Mouse (Mus musculus): ENCODE results near the gene Rab20. TPM values are rescaled to one million over a fixed set of nuclear protein-coding genes. Genes with fewer than 3 reads are reported as not detected.
"Not testable (repeated sequence)": the region's sequence is repeated elsewhere in the genome, so short reads cannot be mapped to it uniquely, and the experiment has no call there.

Rab20 gene
- total RNA-seq, 2 experiments from 2014 or later = 1.3 to 2.5 TPM

DNA sequence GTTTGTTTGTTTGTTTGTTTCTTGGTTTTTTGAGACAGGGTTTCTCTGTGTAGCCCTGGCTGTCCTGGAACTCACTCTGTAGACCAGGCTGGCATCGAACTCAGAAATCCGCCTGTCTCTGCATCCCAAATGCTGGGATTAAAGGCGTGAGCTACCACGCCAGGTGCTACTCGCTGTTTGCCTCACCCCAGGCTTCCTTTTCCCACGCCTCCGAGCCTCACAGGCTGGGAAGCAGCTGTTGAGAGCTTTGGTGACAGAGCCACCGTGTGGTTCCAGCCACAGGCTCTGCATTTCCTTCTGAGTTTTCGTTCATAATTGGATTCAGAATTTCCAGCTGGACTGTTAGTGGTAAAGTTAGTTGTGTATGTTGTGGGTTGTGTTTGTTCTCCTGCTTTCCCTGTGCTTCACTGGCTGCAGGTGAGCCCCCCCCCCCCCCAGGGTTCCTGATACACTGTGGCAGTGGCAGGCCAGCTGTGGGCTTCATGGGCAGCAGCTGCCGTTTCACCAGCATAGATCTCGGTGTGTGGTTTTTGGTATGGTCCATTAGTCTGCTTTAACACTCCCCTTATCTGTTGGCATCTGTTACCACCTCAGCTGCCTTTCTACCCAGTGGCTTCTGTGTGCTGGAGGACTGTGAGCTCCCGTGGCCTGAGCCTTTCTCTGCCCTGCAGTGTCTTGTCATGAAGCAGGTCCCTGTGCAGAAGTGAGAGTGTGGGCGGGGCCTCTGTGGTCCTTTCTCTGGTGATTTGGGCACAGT is 25.1 kb upstream of the Rab20 start:
- DNase-seq = no peak
- no peak for TF ChIP-seq CTCF (IDR thresholded peaks at IDR 0.05)
- Histone ChIP-seq H3K4me3 (no peak overlapping the region), H3K27ac (no peak overlapping the region)
- intact Hi-C loops (cut with DNase I) = no loop called here

DNA sequence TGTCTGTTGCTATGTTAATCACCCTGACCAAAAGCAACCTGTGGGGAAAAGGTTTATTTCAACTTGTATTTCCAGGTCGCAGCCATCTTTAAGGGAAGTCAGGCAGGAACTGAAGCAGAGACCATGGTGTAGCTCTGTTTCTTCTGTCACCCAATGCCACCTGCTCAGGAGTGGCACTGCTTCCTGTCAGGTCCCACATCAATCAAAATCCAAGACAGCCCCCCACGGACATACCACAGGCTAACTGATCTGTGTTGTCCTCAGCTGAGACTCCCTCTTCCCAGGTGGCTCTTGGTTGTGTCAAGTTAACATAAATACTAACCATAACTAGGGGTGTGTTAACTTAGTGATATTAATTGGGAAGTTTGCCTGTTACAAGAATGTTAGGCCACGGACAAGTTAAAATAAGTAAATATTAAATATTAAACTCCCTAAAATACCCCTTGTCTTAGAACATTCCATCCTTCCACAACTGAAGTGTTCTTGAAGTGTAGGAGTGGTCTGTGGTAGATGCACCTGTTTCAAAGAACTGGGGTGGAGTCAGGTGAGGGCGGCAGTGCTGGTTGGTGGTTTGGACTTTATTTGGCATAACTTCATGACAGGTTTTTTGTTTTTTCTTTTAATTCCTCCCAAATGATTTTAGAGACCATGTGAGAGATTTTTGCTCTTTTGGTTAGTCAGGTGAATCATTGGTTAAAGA is 20.4 kb upstream of the Rab20 start:
- no peak for DNase-seq
- Histone ChIP-seq H3K27ac (no peak overlapping the region), H3K4me3 (no peak overlapping the region)
- intact Hi-C loops (cut with DNase I) = loop anchor here (5.0 kb wide), 1 partner anchor 203 kb away; the partner anchor contains the start of gene 1700016D06Rik
- no peak for TF ChIP-seq CTCF (IDR thresholded peaks at IDR 0.05)

GRCm38 (mm10) chr8:11498281-11498680 is 19.8 kb upstream of the Rab20 start:
- Histone ChIP-seq H3K27ac (no peak overlapping the region), H3K4me3 (peak overlapping the region; percentile 93)
- DNase-seq = no peak
- TF ChIP-seq CTCF (IDR thresholded peaks at IDR 0.05) = no peak
- intact Hi-C loops (cut with DNase I) = loop anchor here (5.0 kb wide), 1 partner anchor 204 kb away; the partner anchor contains the start of gene 1700016D06Rik

GRCm38 (mm10) chr8:11497017-11497990 is 18.8 kb upstream of the Rab20 start, which contains the start of gene Naxd:
TSS of gene Naxd (plus strand) at chr8:11497506.
- DNase-seq = peak; percentile 96
- peak within 1 kb of the TSS; percentile 93 for H3K27ac ChIP-seq
- intact Hi-C loops (cut with DNase I) = loop anchor here (5.0 kb wide), 1 partner anchor 205 kb away; the partner anchor contains the start of gene 1700016D06Rik
- peak within 1 kb of the TSS; percentile 93 for H3K4me3 ChIP-seq
- TF ChIP-seq CTCF (IDR thresholded peaks at IDR 0.05) = no peak

DNA sequence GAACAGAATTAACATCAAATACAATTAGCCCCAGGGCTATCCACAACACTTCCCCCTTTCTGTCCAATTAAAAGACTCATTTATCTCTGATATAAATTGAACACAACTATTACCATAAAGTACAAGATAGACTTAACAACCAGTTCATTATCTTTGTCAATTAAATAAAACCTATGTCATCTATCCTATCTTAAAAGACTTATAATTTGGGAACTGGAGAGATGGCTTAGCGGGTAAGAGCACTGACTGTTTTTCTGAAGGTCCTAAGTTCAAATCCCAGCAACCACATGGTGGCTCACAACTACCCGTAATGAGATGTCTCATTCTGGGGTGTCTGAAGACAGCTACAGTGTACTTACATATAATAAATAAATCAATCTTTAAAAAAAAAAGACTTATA is 13.8 kb upstream of the Rab20 start:
- DNase-seq; intact Hi-C loops (cut with DNase I); H3K4me3 ChIP-seq; H3K27ac ChIP-seq: not testable (repeated sequence)

DNA sequence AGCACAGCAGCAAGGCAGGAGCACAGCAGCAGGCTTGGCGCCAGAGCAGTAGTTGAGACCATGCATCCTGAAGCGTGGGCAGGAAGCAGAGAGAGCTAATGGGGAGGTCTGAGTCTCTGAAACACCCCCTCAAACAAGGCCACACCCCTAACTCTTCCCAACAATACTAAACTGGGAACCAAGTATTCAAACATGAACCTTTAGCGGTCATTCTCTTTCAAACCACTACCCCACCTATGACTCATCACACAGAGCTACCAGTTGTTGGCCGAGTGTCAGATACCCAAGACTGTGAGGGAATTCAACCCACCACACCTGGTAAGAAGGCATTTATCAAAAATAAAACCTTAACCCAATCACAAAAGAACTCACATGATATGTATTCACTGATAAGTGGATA is 8.7 kb upstream of the Rab20 start:
- TF ChIP-seq CTCF (IDR thresholded peaks at IDR 0.05) = no peak
- intact Hi-C loops (cut with DNase I) = loop anchor here (2.0 to 5.0 kb wide), 3 partner anchors 36 to 240 kb away; no protein-coding TSS in a partner anchor
- Histone ChIP-seq H3K27ac (no peak overlapping the region), H3K4me3 (no peak overlapping the region)
- DNase-seq = no peak

- TF ChIP-seq CTCF (IDR thresholded peaks at IDR 0.05) = no peak; the same call in 1 of the 2 replicates
- intact Hi-C loops (cut with DNase I) = loop anchor here (2.0 to 5.0 kb wide), 3 partner anchors 35 to 239 kb away; no protein-coding TSS in a partner anchor
- no peak overlapping the region for H3K4me3 ChIP-seq
- DNase-seq = peak; percentile 75
- no peak overlapping the region for H3K27ac ChIP-seq
Observed at GRCm38 (mm10) chr8:11486142-11486541, 7.6 kb upstream of the Rab20 start.

GRCm38 (mm10) chr8:11482537-11482936 is 4.0 kb upstream of the Rab20 start:
- DNase-seq = no peak
- intact Hi-C loops (cut with DNase I) = no loop called here

GRCm38 (mm10) chr8:11481876-11482275 is 3.4 kb upstream of the Rab20 start:
- no peak for TF ChIP-seq CTCF (IDR thresholded peaks at IDR 0.05)
- intact Hi-C loops (cut with DNase I) = no loop called here
- H3K27ac ChIP-seq = no peak overlapping the region
- H3K4me3 ChIP-seq = no peak overlapping the region
- no peak for DNase-seq

More at GRCm38 (mm10) chr8:11482537-11482936, 4.0 kb upstream of the Rab20 start:
- H3K27ac ChIP-seq = no peak overlapping the region
- no peak for TF ChIP-seq CTCF (IDR thresholded peaks at IDR 0.05)
- H3K4me3 ChIP-seq = no peak overlapping the region

- no peak for TF ChIP-seq CTCF (IDR thresholded peaks at IDR 0.05)
- no peak overlapping the region for H3K27ac ChIP-seq
- DNase-seq = no peak
- intact Hi-C loops (cut with DNase I) = no loop called here
- H3K4me3 ChIP-seq = no peak overlapping the region
Observed at GRCm38 (mm10) chr8:11479591-11479990, 1.1 kb upstream of the Rab20 start.

DNA sequence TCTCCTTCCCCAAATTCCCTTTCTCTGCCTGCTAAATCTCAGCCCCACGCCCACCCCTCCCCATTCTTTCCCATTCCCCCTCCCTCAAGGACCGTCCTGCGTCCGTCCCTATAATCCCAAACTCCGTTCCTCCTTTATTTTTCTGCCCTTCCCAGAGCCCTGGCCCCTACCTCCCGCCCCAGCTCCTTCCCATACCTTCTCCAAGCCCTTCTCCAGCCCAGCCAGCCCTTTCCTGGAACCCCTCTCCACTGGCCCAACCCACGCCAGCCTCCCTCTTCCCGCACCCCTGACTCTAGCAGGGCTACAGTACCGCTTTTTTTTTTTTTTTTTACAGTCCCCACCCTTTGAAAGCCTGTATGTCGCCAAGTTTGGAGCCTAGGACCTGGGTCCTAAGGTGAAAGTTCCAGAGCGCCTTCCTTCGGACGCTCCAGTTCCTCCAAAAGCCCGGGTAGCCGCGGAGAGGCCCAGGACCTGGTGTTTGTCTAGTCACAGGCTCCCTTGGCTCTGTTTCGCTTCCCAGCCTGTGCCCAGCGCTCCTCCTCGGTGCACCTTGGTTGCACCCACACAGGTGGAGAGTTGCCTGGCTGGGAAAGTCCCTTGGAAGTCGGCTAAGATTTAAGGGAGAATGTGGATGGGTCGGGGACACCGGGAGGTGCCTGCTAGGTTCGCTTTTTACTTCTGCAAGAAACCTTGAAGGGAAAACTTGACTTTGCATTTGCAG is 457 bp upstream of the Rab20 start:
- no peak for DNase-seq
- Histone ChIP-seq H3K4me3 (peak overlapping the region; percentile 81), H3K27ac (no peak overlapping the region)
- intact Hi-C loops (cut with DNase I) = no loop called here
- no peak for TF ChIP-seq CTCF (IDR thresholded peaks at IDR 0.05)

Data from gastrocnemius, adult 2 months (tissue).